Mouse (Mus musculus): ENCODE data around the gene Spin2d.
"Not testable (repeated sequence)": the region's sequence is repeated elsewhere in the genome, so short reads cannot be mapped to it uniquely, and the experiment has no call there.

The Spin2d gene

GRCm38 (mm10) chrX:73176889-73177288, at the start of gene Spin2d:
Gene Spin2d, minus strand, starts transcription at chrX:73176989.
- in situ Hi-C loops (cut with MboI, MseI), result not testable (repeated sequence)

GRCm38 (mm10) chrX:73225365-73225764, 48.6 kb upstream of the Spin2d start:
- in situ Hi-C loops (cut with MboI, MseI), result no loop called here

- in situ Hi-C loops (cut with MboI, MseI), result loop anchor here in 1 of 2 experiments (10.0 kb wide), 1 partner anchor 1511 kb away; no protein-coding TSS in a partner anchor
These were observed 37.2 kb upstream of the Spin2d start, which contains the start of gene Xlr4b for GRCm38 (mm10) chrX:73213819-73214564. Gene Xlr4b, plus strand, starts transcription at chrX:73214333.

GRCm38 (mm10) chrX:73191934-73192333, 15.1 kb upstream of the Spin2d start, which contains the start of gene Xlr3b:
Gene Xlr3b, plus strand, starts transcription at chrX:73192207.
- in situ Hi-C loops (cut with MboI, MseI), result loop anchor here (5.0 kb wide), 3 partner anchors 45 to 1715 kb away; partner anchors contain the start of genes DXBay18 (in 1 of the 2) and Xlr5b (in 1 of the 2)

GRCm38 (mm10) chrX:73149350-73149749, 27.4 kb downstream of the Spin2d start, which contains the start of gene DXBay18:
Gene DXBay18, minus strand, starts transcription at chrX:73149450.
- in situ Hi-C loops (cut with MboI, MseI), result loop anchor here (5.0 to 25.0 kb wide), 3 partner anchors 43 to 1638 kb away; partner anchors contain the start of genes Xlr3b (in 1 of the 2), Xlr5a (in 1 of the 2) and Xlr5c (in 1 of the 2)

- in situ Hi-C loops (cut with MboI, MseI), result loop anchor here (5.0 to 25.0 kb wide), 3 partner anchors 44 to 1639 kb away; partner anchors contain the start of genes Xlr3b (in 1 of the 2), Xlr5a (in 1 of the 2) and Xlr5c (in 1 of the 2)
These were observed 28.3 kb downstream of the Spin2d start, which contains the start of gene Xlr5b for GRCm38 (mm10) chrX:73148496-73148895. Gene Xlr5b, plus strand, starts transcription at chrX:73148796.

GRCm38 (mm10) chrX:73143218-73143618, 33.6 kb downstream of the Spin2d start:
- in situ Hi-C loops (cut with MboI, MseI), result loop anchor here in 1 of 2 experiments (25.0 kb wide), 1 partner anchor 1644 kb away; no protein-coding TSS in a partner anchor
